Mouse (Mus musculus) liver, adult 10 weeks (tissue): ENCODE results near the gene Gm9603. TPM values are rescaled to one million over a fixed set of nuclear protein-coding genes. Genes with fewer than 3 reads are reported as not detected.

Experiments used
- polyA plus RNA-seq: library from polyadenylated mRNA; stranded (reverse); fragments of 350-450 nt; fragmentation: Illumina TruSeq; extraction: RNeasy Lipid Tissue Mini Kit (QIAGEN cat#74804); gene quantifications from one replicate; pipeline ENCODE4 v1.2.3, GENCODE M21; 2014; ENCODE audit warnings: low read depth, low replicate concordance

The Gm9603 gene
- polyA plus RNA-seq, result not detected

DNA sequence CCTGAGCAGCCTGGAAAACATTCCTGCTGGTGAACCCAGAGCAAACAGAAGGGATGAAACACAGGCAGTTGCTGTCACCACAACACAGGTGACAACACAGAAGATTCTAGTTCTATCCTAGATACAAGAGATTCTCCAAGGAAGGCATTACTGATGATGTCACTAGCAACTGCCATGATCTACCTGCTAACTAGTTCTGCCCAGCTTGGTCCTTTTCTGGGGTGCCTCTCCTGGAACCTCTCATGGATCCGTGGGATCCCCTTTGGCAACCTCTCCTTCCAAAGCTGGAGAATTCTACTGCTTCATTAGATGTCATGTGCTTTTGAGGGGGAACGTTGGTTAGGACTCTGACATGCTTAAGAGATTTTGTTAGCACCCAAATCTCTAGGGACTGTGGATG lies at the start of gene Gm9603:
Gm9603 (minus strand) TSS at position 101 of the 400 bp plus-strand sequence.

DNA sequence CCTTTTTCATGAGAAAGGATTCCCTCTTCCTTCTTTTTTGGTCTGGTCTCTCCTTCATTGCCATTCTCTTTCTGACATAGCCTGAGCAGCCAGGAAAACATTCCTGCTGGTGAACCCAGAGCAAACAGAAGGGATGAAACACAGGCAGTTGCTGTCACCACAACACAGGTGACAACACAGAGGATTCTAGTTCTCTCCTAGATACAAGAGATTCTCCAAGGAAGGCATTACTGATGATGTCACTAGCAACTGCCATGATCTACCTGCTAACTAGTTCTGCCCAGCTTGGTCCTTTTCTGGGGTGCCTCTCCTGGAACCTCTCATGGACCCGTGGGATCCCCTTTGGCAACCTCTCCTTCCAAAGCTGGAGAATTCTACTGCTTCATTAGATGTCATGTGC lies 54.3 kb downstream of the Gm9603 start, which contains the start of gene Gm8265:
Gm8265 (minus strand) TSS at position 101 of the 400 bp plus-strand sequence.

Other genes with a start within 250 kb of the Gm9603 start
- not detected for gene Gm3194, start 232.0 kb downstream of the Gm9603 start, polyA plus RNA-seq
- gene Gm8246, start 209.6 kb downstream of the Gm9603 start, polyA plus RNA-seq, result not detected
- not detected for gene Gm3187, start 203.2 kb downstream of the Gm9603 start, polyA plus RNA-seq
- gene Gm3488, start 185.8 kb downstream of the Gm9603 start, polyA plus RNA-seq, result not detected
- not detected for gene Gm3532, start 149.0 kb downstream of the Gm9603 start, polyA plus RNA-seq
- gene Gm8265, start 54.4 kb downstream of the Gm9603 start, polyA plus RNA-seq, result not detected
- gene Gm3373, start 54.1 kb upstream of the Gm9603 start, polyA plus RNA-seq, result not detected
- gene Gm3383, start 120.5 kb upstream of the Gm9603 start, polyA plus RNA-seq, result not detected
- not detected for gene Gm3424, start 142.9 kb upstream of the Gm9603 start, polyA plus RNA-seq
- gene Gm8237, start 192.9 kb upstream of the Gm9603 start, polyA plus RNA-seq, result not detected